Mouse (Mus musculus) ES-E14 (cell line): ENCODE measurements around the gene 1110059E24Rik.

Experiments
- CHD2 ChIP-seq: IDR thresholded peaks from 2 replicates; pipeline ENCODE4 v1.6.1; 2014; ENCODE audit warnings: mild to moderate bottlenecking, low read depth, low read length, inconsistent platforms
- HCFC1 ChIP-seq: IDR thresholded peaks from 2 replicates; pipeline ENCODE4 v1.6.1; 2012; ENCODE audit warnings: low read length, inconsistent platforms, borderline replicate concordance; ENCODE audit not compliant: insufficient read depth
- ZC3H11A ChIP-seq: IDR thresholded peaks from 2 replicates; pipeline ENCODE4 v1.6.1; 2012; ENCODE audit warnings: low read depth, mild to moderate bottlenecking, inconsistent platforms, low read length, borderline replicate concordance

DNA sequence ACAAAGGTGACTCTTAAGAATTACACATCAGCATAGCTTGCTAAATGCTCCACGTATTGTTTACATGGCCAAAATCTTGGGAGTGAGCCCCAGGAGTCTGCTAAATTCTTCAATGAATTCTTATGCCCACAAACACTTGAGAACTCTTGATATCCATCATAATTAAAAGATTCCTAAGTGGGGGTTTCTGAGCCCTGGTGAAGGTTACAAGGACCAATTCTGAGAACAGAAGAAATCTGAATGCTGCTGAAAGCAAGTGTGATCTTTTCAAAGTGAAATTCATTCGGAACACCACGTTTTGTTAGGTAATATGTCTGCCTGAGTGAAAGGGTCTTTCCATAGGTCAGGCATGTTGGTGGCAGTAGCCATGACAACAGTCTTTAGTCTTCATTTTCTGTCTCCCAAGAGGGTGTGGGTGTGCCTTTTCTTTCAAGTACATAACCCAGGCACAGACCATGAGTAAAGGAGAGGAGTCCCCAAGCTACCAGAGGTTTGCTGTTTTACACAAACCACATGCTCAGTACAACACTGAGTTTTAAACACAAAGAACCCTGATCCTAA, 51.2 kb downstream of the 1110059E24Rik start:
- TF ChIP-seq ZC3H11A (no peak), HCFC1 (no peak), CHD2 (no peak)
